ENCODE assay signal across 9 mouse cellular contexts in the genomic region with DNA sequence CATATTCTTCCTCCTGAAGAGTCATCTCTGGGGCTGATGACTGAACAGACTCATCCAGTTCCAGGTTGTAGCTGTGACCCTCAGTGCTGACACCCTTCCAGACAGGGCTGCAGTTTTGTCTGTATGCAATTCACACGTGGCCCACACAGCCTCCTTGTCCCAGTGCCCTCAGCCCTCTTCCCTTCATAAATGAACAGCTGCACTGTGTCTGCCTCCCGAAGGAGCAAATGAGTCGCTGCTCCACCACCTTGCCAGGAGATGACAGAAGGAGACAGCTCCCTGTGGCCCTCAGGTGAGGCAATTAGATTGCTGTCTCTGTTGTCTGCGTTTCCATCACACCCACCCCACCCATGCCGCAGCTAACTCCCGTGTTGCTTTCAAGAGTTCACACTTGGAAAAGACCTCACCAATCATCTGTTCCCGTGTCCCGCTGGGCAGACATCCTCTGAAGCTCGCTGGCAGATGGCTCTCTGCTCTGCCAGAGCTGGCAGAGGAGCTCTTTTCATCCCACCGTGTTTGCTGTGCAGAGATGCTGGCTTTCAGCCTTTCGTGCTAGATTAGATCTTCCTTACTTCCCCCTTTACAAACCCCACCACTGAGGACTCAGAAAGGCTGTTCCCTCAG.
A peak's percentile ranks its signal among the peaks of the same experiment; 100 is the strongest.
DNase-seq lines count a peak whose midpoint lies in the region; ATAC-seq and TF ChIP-seq lines count a peak whose summit lies in the region.
"Had no signal": no experiment of that assay in that cellular context is flagged by ENCODE, and none has a peak within 500 bp of the region (broad histone marks: within the 10 kb centered on the region; RNA-seq: fewer than 3 reads in every experiment).

No protein-coding gene starts in this region.

- H3K4me3 ChIP-seq in forebrain, postnatal 0 days (ENCODE audit: low read depth, low read length): no peak overlapping the region

- no peak overlapping the region for H3K4me2 ChIP-seq in forebrain, postnatal 0 days (ENCODE audit: low read depth)

- ATAC-seq in forebrain, postnatal 0 days: peak; percentile 90

- H3K36me3 ChIP-seq in forebrain, postnatal 0 days (ENCODE audit: insufficient read depth): no peaks in the 10 kb centered on the region

- no peak overlapping the region for H3K9ac ChIP-seq in forebrain, postnatal 0 days

- WGBS in forebrain, postnatal 0 days: 30% methylated on average over 11 of the region's 11 CpGs

- H3K4me1 ChIP-seq in forebrain, postnatal 0 days (ENCODE audit: insufficient read depth): no peaks in the 10 kb centered on the region

- H3K27ac ChIP-seq in forebrain, postnatal 0 days (ENCODE audit: low read depth, low read length): peak overlapping the region; percentile 67

- DNase-seq in cerebellum, adult 9-10 months: peak; percentile 91
- DNase-seq in forebrain, postnatal 0 days: peak; percentile 78
- DNase-seq in layer of hippocampus, adult 9-11 months: peak; percentile 87
- peak; percentile 66 to 77 for DNase-seq in right cerebral cortex, adult 2 months (ENCODE audit: low spot score in 2 of 2)
- DNase-seq in liver: no peak
- no peak for DNase-seq in spleen, postnatal 36 days (ENCODE audit: low spot score in 2 of 2)
- DNase-seq in embryo, embryonic 10.5 days (ENCODE audit: low spot score): no peak
- DNase-seq: kidney, postnatal 14 days; lung, postnatal 36 days had no signal

- H3K9me3 ChIP-seq in forebrain, postnatal 0 days (ENCODE audit: low read length): no peaks in the 10 kb centered on the region

- H3K27me3 ChIP-seq in forebrain, postnatal 0 days (ENCODE audit: insufficient read depth, low read length): no peaks in the 10 kb centered on the region

- TF ChIP-seq CTCF in forebrain, postnatal 0 days (IDR thresholded peaks at IDR 0.05; ENCODE audit: low read depth): no peak

Comparison
In these comparisons a context has a peak if more than half of its experiments do, and no peak if none do; other contexts are left out.
1. DNase-seq: peak in cerebellum, adult 9-10 months (single experiment), forebrain, postnatal 0 days (single experiment), layer of hippocampus, adult 9-11 months (single experiment) and right cerebral cortex, adult 2 months (2 of 2); none in liver (single experiment), spleen, postnatal 36 days (0 of 2) and embryo, embryonic 10.5 days (single experiment).